Mouse (Mus musculus): Measurements from ENCODE around the gene Zfhx3. TPM values are rescaled to one million over a fixed set of nuclear protein-coding genes. Genes with fewer than 3 reads are reported as not detected.

Gene Zfhx3
- polyA plus RNA-seq, 1 experiment from 2014 or later = 27.5 TPM

- no peak for DNase-seq (ENCODE audit: low spot score)
- Histone ChIP-seq H3K36me3 (replicated peaks; ENCODE audit: control insufficient read depth, insufficient read depth, low read depth, low read length) (no peaks in the 10 kb centered on the region), H3K9ac (replicated peaks; ENCODE audit: low read length) (no peak overlapping the region), H3K27ac (replicated peaks; ENCODE audit: low read depth, low read length) (no peak overlapping the region), H3K4me2 (ENCODE audit: low read depth, low read length) (no peak overlapping the region), H3K4me3 (ENCODE audit: low read depth, low read length) (no peak overlapping the region), H3K27me3 (ENCODE audit: control insufficient read depth, insufficient read depth, low read length) (no peaks in the 10 kb centered on the region), H3K9me3 (replicated peaks; ENCODE audit: control insufficient read depth, low read length) (no peaks in the 10 kb centered on the region), H3K4me1 (ENCODE audit: control insufficient read depth, insufficient read depth, low read length) (no peaks in the 10 kb centered on the region)
- ATAC-seq (replicated peaks; ENCODE audit: insufficient number of reproducible peaks, low FRiP score, low TSS enrichment, low read depth) = no peak
- WGBS = 37% methylated on average over 8 of the region's 8 CpGs
Measured at GRCm38 (mm10) chr8:108647556-108647955, 705.1 kb downstream of the Zfhx3 start.

- H3K36me3 ChIP-seq (replicated peaks; ENCODE audit: control insufficient read depth, insufficient read depth, low read depth, low read length) = no peaks in the 10 kb centered on the region
- 76% methylated on average over 6 of the region's 6 CpGs for WGBS
- H3K9ac ChIP-seq (replicated peaks; ENCODE audit: low read length) = no peak overlapping the region
- DNase-seq (ENCODE audit: low spot score) (no peak), ATAC-seq (replicated peaks; ENCODE audit: insufficient number of reproducible peaks, low FRiP score, low TSS enrichment, low read depth) (no peak)
- no peak overlapping the region for H3K4me2 ChIP-seq (ENCODE audit: low read depth, low read length)
- H3K9me3 ChIP-seq (replicated peaks; ENCODE audit: control insufficient read depth, low read length) = no peaks in the 10 kb centered on the region
- no peaks in the 10 kb centered on the region for H3K27me3 ChIP-seq (ENCODE audit: control insufficient read depth, insufficient read depth, low read length)
- no peak overlapping the region for H3K4me3 ChIP-seq (ENCODE audit: low read depth, low read length)
- H3K4me1 ChIP-seq (ENCODE audit: control insufficient read depth, insufficient read depth, low read length) = no peaks in the 10 kb centered on the region
- H3K27ac ChIP-seq (replicated peaks; ENCODE audit: low read depth, low read length) = no peak overlapping the region
Measured at GRCm38 (mm10) chr8:108648993-108649392, 706.5 kb downstream of the Zfhx3 start.

- Histone ChIP-seq H3K9me3 (replicated peaks; ENCODE audit: control insufficient read depth, low read length) (no peaks in the 10 kb centered on the region), H3K4me2 (ENCODE audit: low read depth, low read length) (no peak overlapping the region), H3K4me1 (ENCODE audit: control insufficient read depth, insufficient read depth, low read length) (no peaks in the 10 kb centered on the region), H3K4me3 (ENCODE audit: low read depth, low read length) (no peak overlapping the region), H3K36me3 (replicated peaks; ENCODE audit: control insufficient read depth, insufficient read depth, low read depth, low read length) (no peaks in the 10 kb centered on the region), H3K27ac (replicated peaks; ENCODE audit: low read depth, low read length) (no peak overlapping the region), H3K9ac (replicated peaks; ENCODE audit: low read length) (no peak overlapping the region), H3K27me3 (ENCODE audit: control insufficient read depth, insufficient read depth, low read length) (no peaks in the 10 kb centered on the region)
- WGBS = 89% methylated on average over 8 of the region's 8 CpGs
- ATAC-seq (replicated peaks; ENCODE audit: insufficient number of reproducible peaks, low FRiP score, low TSS enrichment, low read depth) (no peak), DNase-seq (ENCODE audit: low spot score) (no peak)
Measured at GRCm38 (mm10) chr8:108650837-108651236, 708.4 kb downstream of the Zfhx3 start.

GRCm38 (mm10) chr8:108661486-108662093, 719.1 kb downstream of the Zfhx3 start:
- H3K27me3 ChIP-seq (ENCODE audit: control insufficient read depth, insufficient read depth, low read length) = no peaks in the 10 kb centered on the region
- H3K4me2 ChIP-seq (ENCODE audit: low read depth, low read length) = no peak overlapping the region
- H3K36me3 ChIP-seq (replicated peaks; ENCODE audit: control insufficient read depth, insufficient read depth, low read depth, low read length) = no peaks in the 10 kb centered on the region
- no peak overlapping the region for H3K27ac ChIP-seq (replicated peaks; ENCODE audit: low read depth, low read length)
- DNase-seq (ENCODE audit: low spot score) (peak; percentile 42), ATAC-seq (replicated peaks; ENCODE audit: insufficient number of reproducible peaks, low FRiP score, low TSS enrichment, low read depth) (no peak)
- H3K9me3 ChIP-seq (replicated peaks; ENCODE audit: control insufficient read depth, low read length) = no peaks in the 10 kb centered on the region
- no peak overlapping the region for H3K4me3 ChIP-seq (ENCODE audit: low read depth, low read length)
- H3K4me1 ChIP-seq (ENCODE audit: control insufficient read depth, insufficient read depth, low read length) = peaks cover 4% of the 10 kb centered on the region; the same call in 1 of the 2 replicates
- H3K9ac ChIP-seq (replicated peaks; ENCODE audit: low read length) = no peak overlapping the region
- 20% methylated on average over 5 of the region's 5 CpGs for WGBS

- 76% methylated on average over 3 of the region's 3 CpGs for WGBS
- Histone ChIP-seq H3K4me2 (ENCODE audit: low read depth, low read length) (no peak overlapping the region), H3K9ac (replicated peaks; ENCODE audit: low read length) (no peak overlapping the region), H3K27me3 (ENCODE audit: control insufficient read depth, insufficient read depth, low read length) (no peaks in the 10 kb centered on the region), H3K4me3 (ENCODE audit: low read depth, low read length) (no peak overlapping the region), H3K36me3 (replicated peaks; ENCODE audit: control insufficient read depth, insufficient read depth, low read depth, low read length) (no peaks in the 10 kb centered on the region), H3K27ac (replicated peaks; ENCODE audit: low read depth, low read length) (no peak overlapping the region), H3K9me3 (replicated peaks; ENCODE audit: control insufficient read depth, low read length) (no peaks in the 10 kb centered on the region), H3K4me1 (ENCODE audit: control insufficient read depth, insufficient read depth, low read length) (peaks cover 4% of the 10 kb centered on the region; the same call in 1 of the 2 replicates)
- ATAC-seq (replicated peaks; ENCODE audit: insufficient number of reproducible peaks, low FRiP score, low TSS enrichment, low read depth) = no peak
- no peak for DNase-seq (ENCODE audit: low spot score)
Measured at GRCm38 (mm10) chr8:108662766-108663165, 720.3 kb downstream of the Zfhx3 start.

- Histone ChIP-seq H3K36me3 (replicated peaks; ENCODE audit: control insufficient read depth, insufficient read depth, low read depth, low read length) (no peaks in the 10 kb centered on the region), H3K4me2 (ENCODE audit: low read depth, low read length) (no peak overlapping the region), H3K9me3 (replicated peaks; ENCODE audit: control insufficient read depth, low read length) (no peaks in the 10 kb centered on the region), H3K27ac (replicated peaks; ENCODE audit: low read depth, low read length) (no peak overlapping the region), H3K27me3 (ENCODE audit: control insufficient read depth, insufficient read depth, low read length) (no peaks in the 10 kb centered on the region), H3K4me1 (ENCODE audit: control insufficient read depth, insufficient read depth, low read length) (no peaks in the 10 kb centered on the region), H3K9ac (replicated peaks; ENCODE audit: low read length) (no peak overlapping the region), H3K4me3 (ENCODE audit: low read depth, low read length) (no peak overlapping the region)
- WGBS = 83% methylated on average over 11 of the region's 11 CpGs
- DNase-seq (ENCODE audit: low spot score) (no peak), ATAC-seq (replicated peaks; ENCODE audit: insufficient number of reproducible peaks, low FRiP score, low TSS enrichment, low read depth) (no peak)
Measured at GRCm38 (mm10) chr8:108671939-108672515, 729.6 kb downstream of the Zfhx3 start.

- DNase-seq (ENCODE audit: low spot score) (no peak), ATAC-seq (replicated peaks; ENCODE audit: insufficient number of reproducible peaks, low FRiP score, low TSS enrichment, low read depth) (no peak)
- Histone ChIP-seq H3K9me3 (replicated peaks; ENCODE audit: control insufficient read depth, low read length) (no peaks in the 10 kb centered on the region), H3K4me3 (ENCODE audit: low read depth, low read length) (no peak overlapping the region), H3K27me3 (ENCODE audit: control insufficient read depth, insufficient read depth, low read length) (no peaks in the 10 kb centered on the region), H3K36me3 (replicated peaks; ENCODE audit: control insufficient read depth, insufficient read depth, low read depth, low read length) (no peaks in the 10 kb centered on the region), H3K27ac (replicated peaks; ENCODE audit: low read depth, low read length) (no peak overlapping the region), H3K4me1 (ENCODE audit: control insufficient read depth, insufficient read depth, low read length) (no peaks in the 10 kb centered on the region), H3K9ac (replicated peaks; ENCODE audit: low read length) (no peak overlapping the region), H3K4me2 (ENCODE audit: low read depth, low read length) (no peak overlapping the region)
- WGBS = 65% methylated on average over 17 of the region's 17 CpGs
Measured at GRCm38 (mm10) chr8:108675001-108675525, 732.6 kb downstream of the Zfhx3 start.

- H3K4me1 ChIP-seq (ENCODE audit: control insufficient read depth, insufficient read depth, low read length) = peaks cover 3% of the 10 kb centered on the region; the same call in 1 of the 2 replicates
- no peak overlapping the region for H3K4me3 ChIP-seq (ENCODE audit: low read depth, low read length)
- H3K36me3 ChIP-seq (replicated peaks; ENCODE audit: control insufficient read depth, insufficient read depth, low read depth, low read length) = no peaks in the 10 kb centered on the region
- no peak overlapping the region for H3K4me2 ChIP-seq (ENCODE audit: low read depth, low read length)
- no peak overlapping the region for H3K9ac ChIP-seq (replicated peaks; ENCODE audit: low read length)
- 82% methylated on average over 9 of the region's 9 CpGs for WGBS
- H3K9me3 ChIP-seq (replicated peaks; ENCODE audit: control insufficient read depth, low read length) = no peaks in the 10 kb centered on the region
- DNase-seq (ENCODE audit: low spot score) = no peak
- peaks cover 5% of the 10 kb centered on the region; the same call in 1 of the 2 replicates for H3K27me3 ChIP-seq (ENCODE audit: control insufficient read depth, insufficient read depth, low read length)
- ATAC-seq (replicated peaks; ENCODE audit: insufficient number of reproducible peaks, low FRiP score, low TSS enrichment, low read depth) = no peak
- H3K27ac ChIP-seq (replicated peaks; ENCODE audit: low read depth, low read length) = no peak overlapping the region
Measured at GRCm38 (mm10) chr8:108689694-108690093, 747.2 kb downstream of the Zfhx3 start.

Measured in embryonic facial prominence, embryonic 11.5 days (tissue).